Mouse (Mus musculus) thymus, adult 2 months (tissue): ENCODE data around the gene Vipr1.

ENCODE experiments used
- CTCF ChIP-seq: fragments of 200-500 bp; IDR thresholded peaks from 2 replicates; pipeline ENCODE4 v1.5.1; 2012; ENCODE audit warnings: mild to moderate bottlenecking, control low read depth, low read length, moderate library complexity, borderline replicate concordance; ENCODE audit not compliant: control insufficient read depth, poor library complexity, insufficient read depth; ENCODE audit errors: extremely low read depth
- POLR2A ChIP-seq: fragments of 200-500 bp; IDR thresholded peaks from 2 replicates; pipeline ENCODE4 v1.6.1; 2012; ENCODE audit warnings: mild to moderate bottlenecking, low read length, control low read depth, moderate library complexity; ENCODE audit not compliant: control insufficient read depth, poor library complexity, insufficient read depth; ENCODE audit errors: extremely low read depth

- TF ChIP-seq POLR2A (no peak), CTCF (peak; percentile 91)
These were observed 37.0 kb downstream of the Vipr1 start for GRCm38 (mm10) chr9:121679549-121679948.
